Mouse (Mus musculus) kidney, embryonic 16.5 days (tissue): ENCODE results near the gene Selplg. TPM values are rescaled to one million over a fixed set of nuclear protein-coding genes. Genes with fewer than 3 reads are reported as not detected.
"Not testable (repeated sequence)": the region's sequence is repeated elsewhere in the genome, so short reads cannot be mapped to it uniquely, and the experiment has no call there.

Experiments
- ATAC-seq: fragments of 200-750 bp; cut with Nextera tagmentation; 2 replicates; pipeline ENCODE4 v1.8.0; 2017; ENCODE audit warnings: moderate TSS enrichment; ENCODE audit not compliant: low FRiP score, low TSS enrichment
- H3K27ac ChIP-seq: fragments of 300-500 bp; sonication (generic); 2 replicates; pipeline ENCODE4 v1.5.1; 2014; ENCODE audit warnings: low read length
- H3K27me3 ChIP-seq: fragments of 300-500 bp; sonication (generic); 2 replicates; pipeline ENCODE4 v1.6.1; 2014; ENCODE audit warnings: low read length, control low read depth, mixed read lengths; ENCODE audit not compliant: insufficient read depth
- H3K36me3 ChIP-seq: fragments of 300-500 bp; sonication (generic); 2 replicates; pipeline ENCODE4 v1.6.1; 2014; ENCODE audit warnings: low read length, control low read depth, mixed read lengths; ENCODE audit not compliant: insufficient read depth
- H3K4me1 ChIP-seq: fragments of 300-500 bp; sonication (generic); 2 replicates; pipeline ENCODE4 v1.6.1; 2014; ENCODE audit warnings: low read length, control low read depth, mixed read lengths; ENCODE audit not compliant: insufficient read depth
- H3K4me2 ChIP-seq: fragments of 300-500 bp; sonication (generic); replicated peaks from 2 replicates; pipeline ENCODE4 v1.6.1; 2014; ENCODE audit warnings: low read depth, low read length
- H3K4me3 ChIP-seq: fragments of 300-500 bp; sonication (generic); 2 replicates; pipeline ENCODE4 v1.5.1; 2014; ENCODE audit warnings: mild to moderate bottlenecking, low read length
- H3K9ac ChIP-seq: fragments of 300-500 bp; sonication (generic); replicated peaks from 2 replicates; pipeline ENCODE4 v1.6.1; 2014; ENCODE audit warnings: low read length
- H3K9me3 ChIP-seq: fragments of 300-500 bp; sonication (generic); 2 replicates; pipeline ENCODE4 v1.6.1; 2016; ENCODE audit warnings: low read length, control low read depth
- WGBS: fragments of 180-500 bp; shearing (Covaris S2); extraction: QIAGEN DNeasy Blood & Tissue Kit; methylation state at CpG from one replicate; pipeline ENCODE4 v1.1.7; 2014; 5-methylcytosine and 5-hydroxymethylcytosine counted together
- polyA plus RNA-seq: library from polyadenylated mRNA; unstranded; fragments of >200 nt; fragmentation: Nextera tagmentation; extraction: Ambion mirVana; gene quantifications from 2 replicates; pipeline ENCODE4 v1.2.1, GENCODE M21; 2015

Gene Selplg
- polyA plus RNA-seq, 1 experiment from 2014 or later = 2.4 TPM

DNA sequence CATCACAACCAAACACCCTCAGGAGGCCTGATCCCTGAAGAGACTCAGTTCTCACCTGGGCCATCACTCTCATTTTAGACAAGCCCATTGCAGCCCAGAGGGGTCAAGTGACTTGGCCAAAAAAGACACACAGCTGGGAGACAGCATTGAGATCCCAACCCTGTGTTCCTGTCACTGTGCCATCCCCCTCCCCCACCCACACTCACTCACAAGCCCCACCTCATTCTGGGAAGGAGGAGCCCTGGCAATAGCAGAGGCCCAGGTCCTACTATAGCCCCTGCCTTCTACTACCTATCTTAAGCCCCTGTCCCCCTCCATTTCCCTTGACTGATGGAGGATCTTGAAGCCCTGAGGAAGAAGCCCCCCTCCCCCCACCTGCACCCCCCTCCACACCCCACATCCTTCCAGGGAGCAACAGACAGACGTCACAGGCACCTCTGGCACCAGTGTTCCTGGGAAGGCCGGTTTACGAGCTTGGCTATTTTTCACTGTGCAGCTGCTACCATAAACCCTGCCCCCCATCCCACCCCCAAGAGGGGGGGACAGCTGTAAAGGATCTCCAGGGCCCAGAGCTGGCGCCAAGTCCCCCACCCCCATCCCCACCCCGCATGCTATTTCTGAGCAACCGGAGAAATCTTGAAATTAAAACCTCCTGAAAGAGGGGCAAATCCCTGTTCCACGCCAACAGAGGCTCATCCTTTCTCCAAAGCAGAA lies 43.2 kb downstream of the Selplg start:
- H3K9me3 ChIP-seq = no peaks in the 10 kb centered on the region
- H3K27ac ChIP-seq = peak overlapping the region; percentile 83
- WGBS = 9% methylated on average over 7 of the region's 7 CpGs
- no peak overlapping the region for H3K4me3 ChIP-seq
- peaks cover 35% of the 10 kb centered on the region for H3K4me1 ChIP-seq
- H3K27me3 ChIP-seq = no peaks in the 10 kb centered on the region
- H3K9ac ChIP-seq = peak overlapping the region; percentile 44; the same call in 1 of the 2 replicates
- 0 out of 2 replicates have a peak, but pooled peaks cover 2% of the 10 kb centered on the region for H3K36me3 ChIP-seq
- ATAC-seq = peak; percentile 69
- H3K4me2 ChIP-seq = no peak overlapping the region

DNA sequence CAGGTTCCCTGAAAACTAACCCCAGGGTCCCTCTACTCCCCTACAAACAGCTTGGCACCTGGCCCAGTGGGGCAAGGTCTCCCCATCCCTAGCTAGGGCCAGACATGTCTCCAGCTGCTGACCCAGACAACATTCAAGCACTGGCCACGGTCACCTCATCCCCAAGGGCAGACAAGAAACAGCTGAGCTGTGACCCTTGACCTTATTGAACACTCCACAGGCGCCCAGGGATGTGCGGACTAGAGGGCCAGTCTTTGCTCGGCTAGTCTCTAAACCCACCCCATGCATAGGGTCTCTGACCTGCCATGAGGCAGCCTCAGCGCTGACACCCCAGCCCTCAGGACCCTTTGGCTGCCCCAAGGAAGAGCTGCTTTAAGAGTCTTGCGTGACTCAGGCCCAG lies 43.8 kb downstream of the Selplg start:
- H3K4me3 ChIP-seq = no peak overlapping the region
- 27% methylated on average over 6 of the region's 6 CpGs for WGBS
- no peak overlapping the region for H3K9ac ChIP-seq
- H3K9me3 ChIP-seq = no peaks in the 10 kb centered on the region
- peak overlapping the region; percentile 69 for H3K27ac ChIP-seq
- H3K36me3 ChIP-seq = no peaks in the 10 kb centered on the region
- no peak overlapping the region for H3K4me2 ChIP-seq
- peaks cover 36% of the 10 kb centered on the region for H3K4me1 ChIP-seq
- ATAC-seq = peak; percentile 6; the same call in 1 of the 2 replicates
- H3K27me3 ChIP-seq = no peaks in the 10 kb centered on the region

DNA sequence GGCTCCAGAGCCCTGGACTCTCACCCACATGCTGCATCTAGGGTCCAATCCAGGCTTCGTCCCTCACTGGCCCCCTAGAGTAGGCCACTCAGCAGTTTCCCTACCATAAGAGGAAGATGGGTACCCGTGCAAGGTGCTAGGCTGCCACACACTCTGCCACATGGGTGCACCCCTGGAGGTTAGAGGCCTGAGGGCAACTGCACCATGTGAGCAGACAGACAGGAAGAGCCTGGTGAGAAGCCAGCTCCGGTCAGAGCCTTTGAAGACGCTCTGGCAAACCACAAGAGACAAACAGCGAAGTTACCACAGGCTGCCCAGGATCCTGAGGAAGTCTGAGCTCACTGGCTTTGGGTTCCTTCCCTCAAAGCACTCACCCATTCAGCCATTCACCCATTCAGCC lies 45.5 kb downstream of the Selplg start:
- Histone ChIP-seq H3K36me3 (no peaks in the 10 kb centered on the region), H3K9me3 (no peaks in the 10 kb centered on the region), H3K4me2 (no peak overlapping the region), H3K4me1 (peaks cover 40% of the 10 kb centered on the region), H3K27ac (no peak overlapping the region), H3K27me3 (peaks cover 2% of the 10 kb centered on the region; the same call in 1 of the 2 replicates), H3K4me3 (no peak overlapping the region), H3K9ac (no peak overlapping the region)
- ATAC-seq = no peak
- WGBS = 75% methylated on average over 5 of the region's 5 CpGs

DNA sequence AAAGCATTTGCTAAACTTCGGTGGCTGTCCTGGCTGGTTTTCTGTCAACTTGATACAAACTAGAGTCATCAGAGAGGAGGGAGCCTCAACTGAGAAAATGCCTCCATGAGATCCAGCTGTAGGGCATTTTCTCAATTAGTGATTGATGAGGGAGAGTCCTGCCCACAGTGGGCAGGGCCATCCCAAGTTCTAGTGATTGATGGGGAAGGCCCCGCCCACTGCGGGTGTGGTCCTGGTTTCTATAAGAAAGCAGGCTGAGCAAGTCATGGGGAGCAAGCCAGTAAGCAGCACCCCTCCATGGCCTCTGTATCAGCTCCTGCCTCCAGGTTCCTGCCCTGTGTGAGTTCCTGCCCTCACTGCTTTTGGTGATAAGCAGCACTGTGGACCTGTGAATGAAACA lies 48.3 kb downstream of the Selplg start:
- not testable (repeated sequence) for H3K4me3 ChIP-seq, H3K27me3 ChIP-seq, H3K36me3 ChIP-seq, H3K9ac ChIP-seq, H3K9me3 ChIP-seq, ATAC-seq
- peak overlapping the region; percentile 11 for H3K4me2 ChIP-seq
- peak overlapping the region; percentile 86 for H3K27ac ChIP-seq
- H3K4me1 ChIP-seq = peaks cover 17% of the 10 kb centered on the region; the same call in 1 of the 2 replicates
- 26% methylated on average over 3 of the region's 3 CpGs for WGBS

DNA sequence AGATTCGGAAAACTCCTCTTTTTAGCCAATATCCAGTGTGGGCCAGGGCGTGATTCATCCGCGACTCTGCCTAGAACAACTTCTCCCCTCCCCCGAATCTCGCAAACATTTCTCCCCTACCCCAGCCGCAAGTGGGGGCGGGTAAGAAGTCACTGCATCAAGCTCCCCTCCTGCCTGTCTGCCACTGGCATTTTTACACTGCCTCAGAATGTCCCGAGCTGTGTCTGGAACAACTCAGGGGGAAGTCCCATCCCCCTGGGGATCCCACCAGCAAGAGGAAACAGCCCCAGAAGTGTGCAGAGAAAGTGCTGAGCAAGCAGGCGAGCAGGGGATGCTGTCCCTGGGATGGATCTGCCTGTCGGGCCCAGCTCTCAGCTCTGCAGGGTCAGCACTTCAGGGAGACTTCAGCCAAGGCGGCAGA lies 48.9 kb downstream of the Selplg start:
- H3K4me3 ChIP-seq = peak overlapping the region; percentile 11; the same call in 1 of the 2 replicates
- peaks cover 12% of the 10 kb centered on the region; the same call in 1 of the 2 replicates for H3K4me1 ChIP-seq
- peaks cover 2% of the 10 kb centered on the region; the same call in 1 of the 2 replicates for H3K27me3 ChIP-seq
- 8% methylated on average over 12 of the region's 12 CpGs for WGBS
- peak overlapping the region; percentile 11 for H3K4me2 ChIP-seq
- H3K9me3 ChIP-seq = no peaks in the 10 kb centered on the region
- H3K9ac ChIP-seq = peak overlapping the region; percentile 42; the same call in 1 of the 2 replicates
- H3K36me3 ChIP-seq = peaks cover under 1% of the 10 kb centered on the region; the same call in 1 of the 2 replicates
- peak overlapping the region; percentile 86 for H3K27ac ChIP-seq
- ATAC-seq = peak; percentile 66

DNA sequence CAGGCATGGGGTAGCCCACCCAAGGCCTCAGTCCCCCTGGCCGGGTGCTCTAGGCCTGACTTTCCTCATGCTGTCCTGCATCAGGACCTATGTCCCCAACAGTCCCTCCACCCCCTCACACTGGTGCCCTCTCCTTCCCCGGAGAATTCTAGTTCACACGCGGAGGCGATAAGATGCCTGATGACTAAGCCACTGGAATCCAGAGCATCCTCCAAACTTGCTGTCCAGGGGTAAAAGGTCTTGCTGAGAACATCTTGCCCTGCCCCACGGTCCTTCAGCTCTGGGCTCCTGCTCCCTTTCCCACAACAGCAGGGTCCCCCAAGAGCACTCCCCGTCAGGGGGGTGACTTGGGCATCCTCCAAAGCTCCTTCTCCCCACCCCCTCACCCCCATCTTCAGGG lies 49.8 kb downstream of the Selplg start:
- Histone ChIP-seq H3K9me3 (no peaks in the 10 kb centered on the region), H3K4me1 (peaks cover 10% of the 10 kb centered on the region; the same call in 1 of the 2 replicates), H3K27me3 (peaks cover 2% of the 10 kb centered on the region; the same call in 1 of the 2 replicates), H3K27ac (peak overlapping the region; percentile 86; the same call in 1 of the 2 replicates), H3K9ac (no peak overlapping the region), H3K36me3 (peaks cover 3% of the 10 kb centered on the region; the same call in 1 of the 2 replicates), H3K4me3 (no peak overlapping the region), H3K4me2 (no peak overlapping the region)
- no peak for ATAC-seq
- WGBS = 78% methylated on average over 7 of the region's 7 CpGs

DNA sequence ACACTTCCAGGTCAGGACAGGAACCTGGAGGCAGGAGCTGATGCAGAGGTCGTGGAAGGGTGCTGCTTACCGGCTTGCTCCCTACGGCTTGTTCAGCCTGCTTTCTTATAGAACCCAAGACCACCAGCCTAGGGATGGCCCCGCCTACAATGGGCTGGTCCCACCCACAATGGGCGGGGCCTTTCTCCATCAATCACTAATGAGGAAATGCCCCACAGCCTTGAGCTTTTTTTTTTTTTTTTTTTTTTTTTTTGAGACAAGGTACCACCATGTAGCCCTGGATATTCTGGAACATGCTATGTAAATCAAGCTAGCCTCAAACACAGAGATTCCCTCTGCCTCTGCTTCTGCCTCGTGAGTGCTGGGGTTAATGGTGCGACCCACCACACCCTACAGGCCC lies 50.6 kb downstream of the Selplg start:
- H3K9me3 ChIP-seq = no peaks in the 10 kb centered on the region
- peaks cover 10% of the 10 kb centered on the region; the same call in 1 of the 2 replicates for H3K4me1 ChIP-seq
- no peak overlapping the region for H3K27ac ChIP-seq
- no peak overlapping the region for H3K4me3 ChIP-seq
- ATAC-seq = no peak
- 80% methylated on average over 7 of the region's 7 CpGs for WGBS
- H3K4me2 ChIP-seq = no peak overlapping the region
- no peak overlapping the region for H3K9ac ChIP-seq
- H3K27me3 ChIP-seq = peaks cover 2% of the 10 kb centered on the region; the same call in 1 of the 2 replicates
- H3K36me3 ChIP-seq = peaks cover 7% of the 10 kb centered on the region

DNA sequence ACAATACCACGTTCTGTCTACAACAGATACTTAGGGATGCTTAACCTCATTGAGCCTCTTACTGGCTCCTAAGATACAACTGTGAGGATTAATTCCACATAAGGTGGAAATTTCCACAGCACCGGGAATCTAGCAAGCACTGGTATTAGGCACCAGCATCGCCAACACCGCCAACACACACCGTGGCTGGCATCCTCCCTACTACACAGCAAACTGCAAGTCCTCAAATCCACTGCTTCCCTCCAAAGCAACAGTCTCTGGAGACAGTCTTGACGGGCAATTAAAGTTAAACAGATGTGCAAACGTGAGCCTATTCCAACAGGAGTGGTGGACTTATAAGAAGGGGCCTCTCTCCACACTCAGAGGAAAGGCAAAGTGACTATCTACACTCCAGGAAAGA lies 51.2 kb downstream of the Selplg start:
- 73% methylated on average over 7 of the region's 7 CpGs for WGBS
- Histone ChIP-seq H3K9me3 (no peaks in the 10 kb centered on the region), H3K4me1 (peaks cover 10% of the 10 kb centered on the region; the same call in 1 of the 2 replicates), H3K4me3 (no peak overlapping the region), H3K4me2 (no peak overlapping the region), H3K27me3 (peaks cover 2% of the 10 kb centered on the region; the same call in 1 of the 2 replicates), H3K36me3 (peaks cover 13% of the 10 kb centered on the region), H3K27ac (no peak overlapping the region), H3K9ac (no peak overlapping the region)
- no peak for ATAC-seq

DNA sequence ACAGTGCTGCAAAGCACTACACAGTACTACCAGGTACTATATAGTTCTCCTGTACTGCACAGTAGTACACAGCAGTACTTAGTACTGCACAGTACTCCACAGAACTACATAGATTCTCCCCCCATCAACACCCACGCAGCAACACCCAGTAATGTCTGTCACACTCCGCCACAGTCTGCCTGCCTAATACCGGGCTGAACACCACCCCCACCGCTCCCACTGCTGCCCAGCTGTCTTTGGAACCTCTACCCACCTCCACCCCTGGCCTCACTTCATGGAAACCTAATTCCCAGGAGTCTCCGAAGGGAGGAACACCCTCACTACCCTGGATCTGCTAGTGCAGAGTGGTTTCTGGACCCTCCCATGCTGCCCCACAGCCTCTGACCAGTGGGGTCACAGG lies 51.7 kb downstream of the Selplg start:
- peaks cover 2% of the 10 kb centered on the region; the same call in 1 of the 2 replicates for H3K27me3 ChIP-seq
- H3K4me2 ChIP-seq = no peak overlapping the region
- H3K9me3 ChIP-seq = no peaks in the 10 kb centered on the region
- WGBS = 68% methylated on average over 5 of the region's 5 CpGs
- no peak overlapping the region for H3K9ac ChIP-seq
- H3K27ac ChIP-seq = no peak overlapping the region
- H3K36me3 ChIP-seq = peaks cover 17% of the 10 kb centered on the region
- ATAC-seq = no peak
- H3K4me3 ChIP-seq = no peak overlapping the region
- peaks cover 10% of the 10 kb centered on the region; the same call in 1 of the 2 replicates for H3K4me1 ChIP-seq
